Mouse (Mus musculus) forebrain, embryonic 11.5 days (tissue): ENCODE results near the gene Tmem243. TPM values are rescaled to one million over a fixed set of nuclear protein-coding genes. Genes with fewer than 3 reads are reported as not detected.
"Not testable (repeated sequence)": the region's sequence is repeated elsewhere in the genome, so short reads cannot be mapped to it uniquely, and the experiment has no call there.

Experiments used
- ATAC-seq: fragments of 200-750 bp; cut with Nextera tagmentation; replicated peaks from 2 replicates; pipeline ENCODE4 v1.8.0; 2017; ENCODE audit warnings: moderate TSS enrichment; ENCODE audit not compliant: low FRiP score
- DNase-seq: peaks from one replicate; pipeline ENCODE4 v3.0.0-alpha.2; 2017; ENCODE audit warnings: low spot score
- H3K27ac ChIP-seq: fragments of 300-500 bp; sonication (generic); 2 replicates; pipeline ENCODE4 v1.5.1; 2014; ENCODE audit warnings: low read depth, low read length
- H3K27me3 ChIP-seq: fragments of 300-500 bp; sonication (generic); 2 replicates; pipeline ENCODE4 v1.6.1; 2014; ENCODE audit warnings: mild to moderate bottlenecking, low read length, mixed read lengths; ENCODE audit not compliant: control insufficient read depth, insufficient read depth
- H3K36me3 ChIP-seq: fragments of 300-500 bp; sonication (generic); 2 replicates; pipeline ENCODE4 v1.6.1; 2014; ENCODE audit warnings: mild to moderate bottlenecking, low read length, moderate library complexity, mixed read lengths; ENCODE audit not compliant: control insufficient read depth, insufficient read depth
- H3K4me1 ChIP-seq: fragments of 300-500 bp; sonication (generic); replicated peaks from 2 replicates; pipeline ENCODE4 v1.6.1; 2014; ENCODE audit warnings: low read length, mixed read lengths; ENCODE audit not compliant: control insufficient read depth, insufficient read depth
- H3K4me2 ChIP-seq: fragments of 300-500 bp; sonication (generic); 2 replicates; pipeline ENCODE4 v1.6.1; 2014; ENCODE audit warnings: low read depth, mild to moderate bottlenecking, low read length, moderate library complexity, mixed read lengths; ENCODE audit not compliant: severe bottlenecking
- H3K4me3 ChIP-seq: fragments of 300-500 bp; sonication (generic); 2 replicates; pipeline ENCODE4 v1.5.1; 2014; ENCODE audit warnings: low read depth, low read length
- H3K9ac ChIP-seq: fragments of 300-500 bp; sonication (generic); 2 replicates; pipeline ENCODE4 v1.6.1; 2014; ENCODE audit warnings: low read length
- H3K9me3 ChIP-seq: fragments of 300-500 bp; sonication (generic); 2 replicates; pipeline ENCODE4 v1.6.1; 2016; ENCODE audit warnings: low read length, mixed read lengths; ENCODE audit not compliant: control insufficient read depth
- WGBS: fragments of 180-500 bp; shearing (Covaris S2); extraction: QIAGEN DNeasy Blood & Tissue Kit; methylation state at CpG from one replicate; pipeline ENCODE4 v1.1.7; 2014; 5-methylcytosine and 5-hydroxymethylcytosine counted together
- polyA plus RNA-seq: library from polyadenylated mRNA; unstranded; fragments of >200 nt; fragmentation: Nextera tagmentation; extraction: Ambion mirVana; gene quantifications from 2 replicates; pipeline ENCODE4 v1.2.1, GENCODE M21; 2014

Gene Tmem243
- polyA plus RNA-seq, 1 experiment from 2014 or later: 32.1 TPM

- not testable (repeated sequence) for DNase-seq, H3K9ac ChIP-seq, H3K9me3 ChIP-seq, H3K4me1 ChIP-seq, H3K4me3 ChIP-seq, H3K27me3 ChIP-seq, H3K36me3 ChIP-seq, H3K27ac ChIP-seq, H3K4me2 ChIP-seq, ATAC-seq
- WGBS: 78% methylated on average over 4 of the region's 5 CpGs
These were observed 69.0 kb downstream of the Tmem243 start for GRCm38 (mm10) chr5:9169328-9170005.

GRCm38 (mm10) chr5:9173295-9173694, 72.8 kb downstream of the Tmem243 start:
- Histone ChIP-seq H3K4me2 (no peak overlapping the region), H3K36me3 (no peaks in the 10 kb centered on the region), H3K9me3 (no peaks in the 10 kb centered on the region), H3K4me1 (no peaks in the 10 kb centered on the region), H3K4me3 (no peak overlapping the region), H3K27ac (no peak overlapping the region), H3K27me3 (no peaks in the 10 kb centered on the region), H3K9ac (no peak overlapping the region)
- no peak for ATAC-seq
- DNase-seq: no peak
- 78% methylated on average over 2 of the region's 2 CpGs for WGBS

DNA sequence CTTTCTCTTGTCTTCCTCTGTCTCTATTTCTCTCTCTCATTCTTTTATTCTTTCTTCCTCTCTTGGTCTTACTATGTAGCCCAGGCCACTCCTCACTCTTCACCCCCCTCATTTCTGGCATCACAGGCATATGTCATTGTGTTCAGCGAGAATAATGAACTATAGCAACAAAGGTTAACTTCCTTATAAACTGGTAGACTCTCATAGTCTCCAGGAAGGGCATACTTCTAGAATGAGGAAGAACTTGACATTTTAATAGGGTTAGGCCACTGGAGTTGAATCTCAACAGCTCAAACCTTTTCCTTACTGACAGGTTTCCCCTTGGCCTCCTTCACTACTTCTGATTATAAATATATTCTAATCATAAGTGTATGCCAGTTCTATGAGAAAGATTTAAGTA, 86.0 kb downstream of the Tmem243 start:
- 61% methylated on average over 1 of the region's 1 CpGs for WGBS
- Histone ChIP-seq H3K4me1 (no peaks in the 10 kb centered on the region), H3K4me3 (no peak overlapping the region), H3K36me3 (no peaks in the 10 kb centered on the region), H3K27ac (no peak overlapping the region), H3K9me3 (no peaks in the 10 kb centered on the region), H3K9ac (no peak overlapping the region), H3K27me3 (no peaks in the 10 kb centered on the region), H3K4me2 (no peak overlapping the region)
- no peak for ATAC-seq
- DNase-seq: no peak

Other genes with a start within 250 kb of the Tmem243 start
- 0.67 and 0.88 TPM in 2 replicates for gene Abcb4, start 207.0 kb upstream of the Tmem243 start, polyA plus RNA-seq
- 29.6 and 33.9 TPM in 2 replicates for gene Crot, start 103.3 kb upstream of the Tmem243 start, polyA plus RNA-seq
- 70.5 and 76.8 TPM in 2 replicates for gene Dmtf1, start 61.1 kb downstream of the Tmem243 start, polyA plus RNA-seq
- 4.5 and 5.1 TPM in 2 replicates for gene 9330182L06Rik, start 165.4 kb downstream of the Tmem243 start, polyA plus RNA-seq